In genomic region chr9:60662936-60663335, GRCm38 (mm10) we compare ENCODE assay signal across 31 mouse cellular contexts. TPM values are rescaled to one million over a fixed set of nuclear protein-coding genes. Genes with fewer than 3 reads are reported as not detected.
DNase-seq lines count a peak whose midpoint lies in the region; ATAC-seq and TF ChIP-seq lines count a peak whose summit lies in the region.
"Had no signal": no experiment of that assay in that cellular context is flagged by ENCODE, and none has a peak within 500 bp of the region (broad histone marks: within the 10 kb centered on the region; RNA-seq: fewer than 3 reads in every experiment).

No protein-coding gene starts in this region.

- 3% methylated on average over 2 of the region's 2 CpGs for WGBS in cerebellum, adult 2 months
- WGBS in hindbrain, postnatal 0 days, result 39% methylated on average over 2 of the region's 2 CpGs
- WGBS in hindbrain, embryonic 14.5 days, result 79% methylated on average over 2 of the region's 2 CpGs

- peak; percentile 45 to 64 for DNase-seq in cerebellum, adult 2 months
- no peak for DNase-seq in cerebellum, adult 8-10 months
- peak; percentile 14 for DNase-seq in hindbrain, postnatal 0 days (ENCODE audit: low spot score)
- DNase-seq in hindbrain, embryonic 14.5 days (ENCODE audit: low spot score), result no peak
- DNase-seq in brain, embryonic 14.5 days (ENCODE audit: low read depth), result peak; percentile 19
- peak; percentile 48 to 62 for DNase-seq in cerebellum, postnatal 25 days
- no peak for DNase-seq in frontal cortex, postnatal 14 days (ENCODE audit: low spot score in 2 of 2)
- DNase-seq: adrenal gland, postnatal 10 days; heart, postnatal 14 days; kidney, adult 9 months; kidney, postnatal 10 days; lung, postnatal 36 days; right cerebral cortex, adult 18-20 months; spleen, adult 18-20 months; thymus, adult 2 months; thymus, postnatal 36 days had no signal

- H3K36me3 ChIP-seq in hindbrain, postnatal 0 days (ENCODE audit: insufficient read depth, low read length), result peaks cover 18% of the 10 kb centered on the region; the same call in 1 of the 2 replicates
- peaks cover 50% of the 10 kb centered on the region for H3K36me3 ChIP-seq in hindbrain, embryonic 14.5 days (replicated peaks; ENCODE audit: control insufficient read depth, insufficient read depth)

- no peaks in the 10 kb centered on the region for H3K9me3 ChIP-seq in hindbrain, postnatal 0 days (ENCODE audit: low read length)
- H3K9me3 ChIP-seq in hindbrain, embryonic 14.5 days (ENCODE audit: control insufficient read depth, low read length), result no peaks in the 10 kb centered on the region
- H3K9me3 ChIP-seq: embryonic facial prominence, embryonic 10.5 days; embryonic facial prominence, embryonic 15.5 days; forebrain, embryonic 13.5 days; heart, embryonic 13.5 days; hindbrain, embryonic 10.5 days; limb, embryonic 13.5 days; megakaryocyte, embryonic 14.5 days; midbrain, embryonic 12.5 days; neural tube, embryonic 12.5 days had no signal

- no peak overlapping the region for H3K4me2 ChIP-seq in hindbrain, postnatal 0 days (ENCODE audit: low read depth, low read length)
- H3K4me2 ChIP-seq in hindbrain, embryonic 14.5 days (replicated peaks), result no peak overlapping the region
- H3K4me2 ChIP-seq: embryonic facial prominence, embryonic 15.5 days; forebrain, embryonic 13.5 days; heart, embryonic 13.5 days; limb, embryonic 13.5 days; liver, embryonic 11.5 days; midbrain, embryonic 12.5 days; neural tube, embryonic 12.5 days had no signal

- TF ChIP-seq CTCF in cerebellum, adult 2 months (IDR thresholded peaks at IDR 0.05; ENCODE audit: borderline replicate concordance, insufficient read depth, low read depth, low read length), result no peak
- TF ChIP-seq CTCF in hindbrain, postnatal 0 days (IDR thresholded peaks at IDR 0.05; ENCODE audit: low read depth), result no peak
- TF ChIP-seq CTCF in brain, embryonic 14.5 days (IDR thresholded peaks at IDR 0.05; ENCODE audit: borderline replicate concordance, extremely low read depth, insufficient read depth, insufficient read length), result no peak

- H3K4me3 ChIP-seq in cerebellum, adult 2 months (replicated peaks; ENCODE audit: insufficient read depth, low read depth, low read length), result no peak overlapping the region
- no peak overlapping the region for H3K4me3 ChIP-seq in hindbrain, postnatal 0 days (ENCODE audit: low read length)
- no peak overlapping the region for H3K4me3 ChIP-seq in hindbrain, embryonic 14.5 days (replicated peaks; ENCODE audit: low read length)
- H3K4me3 ChIP-seq: embryonic facial prominence, embryonic 10.5 days; embryonic facial prominence, embryonic 15.5 days; forebrain, embryonic 13.5 days; heart, embryonic 13.5 days; hindbrain, embryonic 10.5 days; limb, embryonic 13.5 days; megakaryocyte, embryonic 14.5 days; midbrain, embryonic 12.5 days; myocyte; neural tube, embryonic 12.5 days had no signal

- H3K27me3 ChIP-seq in cerebellum, adult 2 months (ENCODE audit: control insufficient read depth, insufficient read depth, low read length), result no peaks in the 10 kb centered on the region
- H3K27me3 ChIP-seq in hindbrain, postnatal 0 days (ENCODE audit: insufficient read depth, low read length), result no peaks in the 10 kb centered on the region
- H3K27me3 ChIP-seq in hindbrain, embryonic 14.5 days (ENCODE audit: control insufficient read depth, insufficient read depth, low read length), result no peaks in the 10 kb centered on the region
- H3K27me3 ChIP-seq: embryonic facial prominence, embryonic 15.5 days; forebrain, embryonic 13.5 days; heart, embryonic 13.5 days; limb, embryonic 13.5 days; megakaryocyte, embryonic 14.5 days; midbrain, embryonic 12.5 days; neural tube, embryonic 12.5 days; Patski had no signal

- no peak overlapping the region for H3K9ac ChIP-seq in hindbrain, postnatal 0 days (replicated peaks; ENCODE audit: low read length)
- no peak overlapping the region for H3K9ac ChIP-seq in hindbrain, embryonic 14.5 days
- H3K9ac ChIP-seq: embryonic facial prominence, embryonic 15.5 days; forebrain, embryonic 13.5 days; heart, embryonic 13.5 days; limb, embryonic 13.5 days; midbrain, embryonic 12.5 days; neural tube, embryonic 12.5 days had no signal

- TF ChIP-seq POLR2A in cerebellum, adult 2 months (IDR thresholded peaks at IDR 0.05; ENCODE audit: borderline replicate concordance, insufficient read depth, low read length), result no peak
- no peak for TF ChIP-seq POLR2A in brain, embryonic 14.5 days (IDR thresholded peaks at IDR 0.05; ENCODE audit: borderline replicate concordance, extremely low read depth, insufficient read depth, insufficient read length, poor library complexity, severe bottlenecking)

- no peak for ATAC-seq in hindbrain, postnatal 0 days
- ATAC-seq in hindbrain, embryonic 14.5 days (ENCODE audit: low FRiP score), result no peak
- ATAC-seq: forebrain, embryonic 13.5 days; hindbrain, embryonic 16.5 days; intestine, embryonic 16.5 days; Patski had no signal

- peak overlapping the region; percentile 62; the same call in 1 of the 2 replicates for H3K27ac ChIP-seq in cerebellum, adult 2 months (ENCODE audit: insufficient read depth, low read length)
- no peak overlapping the region for H3K27ac ChIP-seq in hindbrain, postnatal 0 days
- no peak overlapping the region for H3K27ac ChIP-seq in hindbrain, embryonic 14.5 days
- H3K27ac ChIP-seq: embryonic facial prominence, embryonic 10.5 days; embryonic facial prominence, embryonic 15.5 days; forebrain, embryonic 13.5 days; heart, embryonic 13.5 days; hindbrain, embryonic 10.5 days; limb, embryonic 13.5 days; midbrain, embryonic 12.5 days; neural tube, embryonic 12.5 days had no signal

- H3K4me1 ChIP-seq in cerebellum, adult 2 months (ENCODE audit: control insufficient read depth, insufficient read depth, low read length), result peaks cover 29% of the 10 kb centered on the region
- H3K4me1 ChIP-seq in hindbrain, postnatal 0 days (ENCODE audit: insufficient read depth, low read length), result no peaks in the 10 kb centered on the region
- 0 out of 2 replicates have a peak, but pooled peaks cover 4% of the 10 kb centered on the region for H3K4me1 ChIP-seq in hindbrain, embryonic 14.5 days (replicated peaks; ENCODE audit: control insufficient read depth, insufficient read depth, low read length)
- H3K4me1 ChIP-seq: embryonic facial prominence, embryonic 15.5 days; forebrain, embryonic 13.5 days; heart, embryonic 13.5 days; megakaryocyte, embryonic 14.5 days; neural tube, embryonic 12.5 days had no signal

RNA-seq across cellular contexts. Expression of gene Lrrc49, which starts 25.0 kb away (rescaled TPM):
- polyA plus RNA-seq in cerebellum, adult 2 months (2012; rRNA removed), result 146 and 163 TPM in 2 replicates
- 48.6 and 50.0 TPM in 2 replicates for total RNA-seq in hindbrain, postnatal 0 days (2014; rRNA removed)
- 71.1 and 71.9 TPM in 2 replicates for polyA plus RNA-seq in hindbrain, postnatal 0 days (2015; fragmentation: Nextera tagmentation; extraction: Ambion mirVana)
- polyA plus RNA-seq in hindbrain, embryonic 14.5 days (2014; fragmentation: Nextera tagmentation; extraction: Ambion mirVana), result 79.3 and 88.9 TPM in 2 replicates
- 63.1 and 72.4 TPM in 2 replicates for polyA plus RNA-seq in brain, embryonic 14.5 days (2012; rRNA removed)

RNA-seq across cellular contexts. Expression of gene Larp6, which starts 49.9 kb away (rescaled TPM):
- 44.9 and 46.0 TPM in 2 replicates for polyA plus RNA-seq in cerebellum, adult 2 months (2012; rRNA removed)
- total RNA-seq in hindbrain, postnatal 0 days (2014; rRNA removed), result 33.4 and 38.2 TPM in 2 replicates
- polyA plus RNA-seq in hindbrain, postnatal 0 days (2015; fragmentation: Nextera tagmentation; extraction: Ambion mirVana), result 23.8 and 26.0 TPM in 2 replicates
- polyA plus RNA-seq in hindbrain, embryonic 14.5 days (2014; fragmentation: Nextera tagmentation; extraction: Ambion mirVana), result 18.6 and 21.4 TPM in 2 replicates
- 9.8 and 14.2 TPM in 2 replicates for polyA plus RNA-seq in brain, embryonic 14.5 days (2012; rRNA removed)
- total RNA-seq: MEL had no signal
- polyA plus RNA-seq: Patski had no signal

Comparison
In these comparisons a context has a peak if more than half of its experiments do, and no peak if none do; other contexts are left out.
1. DNase-seq: peak in cerebellum, adult 2 months (2 of 2), hindbrain, postnatal 0 days (single experiment), brain, embryonic 14.5 days (single experiment) and cerebellum, postnatal 25 days (2 of 2); none in cerebellum, adult 8-10 months (single experiment), hindbrain, embryonic 14.5 days (single experiment) and frontal cortex, postnatal 14 days (0 of 2).